Mouse (Mus musculus): ENCODE measurements at regions not wholly inside any gene's neighbourhood (a gene's known extent, or its start where the extent isn't known, plus 50 kb on each side); places are given as distances from the start of the nearest gene placed in this dataset.

DNA sequence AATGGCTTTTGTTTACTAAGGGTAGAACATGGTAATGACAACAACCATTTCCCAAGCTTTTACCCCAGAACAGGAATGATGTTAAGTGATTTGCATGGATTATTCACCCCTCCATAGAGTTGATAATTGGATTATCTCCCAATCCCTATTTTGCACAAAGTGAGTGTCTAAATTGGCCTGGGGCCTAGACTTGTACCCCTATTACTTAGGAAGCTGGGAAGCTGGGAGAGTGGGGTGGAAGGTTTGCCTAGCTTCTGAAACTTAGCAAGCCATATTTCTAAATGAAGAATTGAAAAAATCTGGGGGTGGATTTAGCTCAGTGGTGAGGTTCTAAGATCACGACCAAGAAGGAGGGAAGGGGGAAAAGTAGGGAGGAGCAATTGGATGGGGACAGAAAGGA, 289.9 kb downstream of the Rngtt start:
- TF ChIP-seq CTCF (IDR thresholded peaks at IDR 0.05; ENCODE audit: low read depth, low read length) (no peak), POLR2A (IDR thresholded peaks at IDR 0.05; ENCODE audit: insufficient read depth, low read length) (no peak)
